Mouse (Mus musculus) spleen, adult 2 months (tissue): ENCODE measurements around the gene Mymk. TPM values are rescaled to one million over a fixed set of nuclear protein-coding genes. Genes with fewer than 3 reads are reported as not detected.

Experiments used
- DNase-seq, 2 experiments: peaks; one replicate each; pipeline versions ENCODE4 v3.0.0 to v3.0.0-alpha.2; 2012 to 2021; ENCODE audit warnings: low spot score in 2 of 2, low read depth in 1 of 2
- H3K27ac ChIP-seq: fragments of 200-500 bp; 2 replicates; pipeline ENCODE4 v1.5.1; 2012; ENCODE audit warnings: low read length, inconsistent platforms; ENCODE audit not compliant: insufficient read depth
- H3K27me3 ChIP-seq: fragments of 200-500 bp; 2 replicates; pipeline ENCODE4 v1.6.1; 2012; ENCODE audit warnings: mild to moderate bottlenecking, moderate library complexity, low read length, inconsistent platforms; ENCODE audit not compliant: control insufficient read depth, insufficient read depth
- H3K36me3 ChIP-seq: fragments of 200-500 bp; 2 replicates; pipeline ENCODE4 v1.6.1; 2012; ENCODE audit warnings: mild to moderate bottlenecking, low read length, inconsistent platforms; ENCODE audit not compliant: control insufficient read depth, insufficient read depth
- H3K4me1 ChIP-seq: fragments of 200-500 bp; 2 replicates; pipeline ENCODE4 v1.6.1; 2011; ENCODE audit warnings: inconsistent platforms; ENCODE audit not compliant: control insufficient read depth, insufficient read depth, insufficient read length
- H3K4me3 ChIP-seq: fragments of 200-500 bp; 2 replicates; pipeline ENCODE4 v1.5.1; 2011; ENCODE audit warnings: mild to moderate bottlenecking, inconsistent platforms; ENCODE audit not compliant: insufficient read depth, insufficient read length; ENCODE audit errors: extremely low read depth
- CTCF ChIP-seq: fragments of 200-500 bp; IDR thresholded peaks from 2 replicates; pipeline ENCODE4 v1.5.1; 2011; ENCODE audit warnings: mild to moderate bottlenecking, inconsistent platforms; ENCODE audit not compliant: insufficient read depth, insufficient read length, insufficient replicate concordance; ENCODE audit errors: extremely low read depth
- POLR2A ChIP-seq: fragments of 200-500 bp; IDR thresholded peaks from 2 replicates; pipeline ENCODE4 v1.6.1; 2011; ENCODE audit warnings: low read depth, low read length, inconsistent platforms
- WGBS: fragments of 180-500 bp; shearing (Covaris S2); methylation state at CpG from one replicate; pipeline ENCODE4 v1.1.7; 2018; 5-methylcytosine and 5-hydroxymethylcytosine counted together
- polyA plus RNA-seq: library from polyadenylated mRNA; depleted of rRNA; stranded (reverse); fragments of >200 nt; gene quantifications from 2 replicates; pipeline ENCODE4 v1.2.3, GENCODE M21; 2012; rRNA removed

The Mymk gene
- 0.47 and 0.67 TPM in 2 replicates for polyA plus RNA-seq

- TF ChIP-seq POLR2A: no peak
- no peak for TF ChIP-seq CTCF
- H3K36me3 ChIP-seq: no peaks in the 10 kb centered on the region
- no peak for DNase-seq
- H3K27ac ChIP-seq: no peak within 1 kb of the TSS
- no peaks in the 10 kb centered on the region for H3K27me3 ChIP-seq
- H3K4me1 ChIP-seq: no peaks in the 10 kb centered on the region
- 71% methylated on average over 2 of the region's 2 CpGs for WGBS
- H3K4me3 ChIP-seq: no peak within 1 kb of the TSS
These were observed at the start of gene Mymk for GRCm38 (mm10) chr2:27071978-27072377. Gene Mymk (minus strand): TSS chr2:27072179.

- no peaks in the 10 kb centered on the region for H3K27me3 ChIP-seq
- H3K36me3 ChIP-seq: no peaks in the 10 kb centered on the region
- peaks cover 20% of the 10 kb centered on the region for H3K4me1 ChIP-seq
- no peak overlapping the region for H3K27ac ChIP-seq
- H3K4me3 ChIP-seq: no peak overlapping the region
- no peak for DNase-seq
- TF ChIP-seq POLR2A: no peak
- no peak for TF ChIP-seq CTCF
- 64% methylated on average over 8 of the region's 8 CpGs for WGBS
These were observed 48.3 kb upstream of the Mymk start for GRCm38 (mm10) chr2:27120241-27120641.

- DNase-seq: no peak
- no peaks in the 10 kb centered on the region for H3K27me3 ChIP-seq
- H3K4me1 ChIP-seq: peaks cover 20% of the 10 kb centered on the region
- no peak overlapping the region for H3K27ac ChIP-seq
- 90% methylated on average over 2 of the region's 2 CpGs for WGBS
- H3K4me3 ChIP-seq: no peak overlapping the region
- H3K36me3 ChIP-seq: no peaks in the 10 kb centered on the region
- no peak for TF ChIP-seq POLR2A
- TF ChIP-seq CTCF: no peak
These were observed 47.8 kb upstream of the Mymk start for GRCm38 (mm10) chr2:27119766-27120165.

- DNase-seq: no peak
- H3K4me3 ChIP-seq: no peak overlapping the region
- no peak overlapping the region for H3K27ac ChIP-seq
- H3K36me3 ChIP-seq: no peaks in the 10 kb centered on the region
- WGBS: 85% methylated on average over 4 of the region's 4 CpGs
- no peak for TF ChIP-seq POLR2A
- no peak for TF ChIP-seq CTCF
- no peaks in the 10 kb centered on the region for H3K27me3 ChIP-seq
- H3K4me1 ChIP-seq: peaks cover 20% of the 10 kb centered on the region
These were observed 46.5 kb upstream of the Mymk start for GRCm38 (mm10) chr2:27118452-27118851.

GRCm38 (mm10) chr2:27114169-27114568 lies 42.2 kb upstream of the Mymk start:
- TF ChIP-seq CTCF (no peak), POLR2A (no peak)
- no peak for DNase-seq
- H3K27me3 ChIP-seq: no peaks in the 10 kb centered on the region
- no peak overlapping the region for H3K27ac ChIP-seq
- no peaks in the 10 kb centered on the region for H3K4me1 ChIP-seq
- H3K4me3 ChIP-seq: no peak overlapping the region
- H3K36me3 ChIP-seq: no peaks in the 10 kb centered on the region
- 87% methylated on average over 10 of the region's 10 CpGs for WGBS

- no peak for TF ChIP-seq CTCF
- no peak for TF ChIP-seq POLR2A
- Histone ChIP-seq H3K27ac (no peak overlapping the region), H3K4me1 (no peaks in the 10 kb centered on the region), H3K27me3 (no peaks in the 10 kb centered on the region), H3K36me3 (no peaks in the 10 kb centered on the region), H3K4me3 (no peak overlapping the region)
- WGBS: 71% methylated on average over 20 of the region's 20 CpGs
- DNase-seq: no peak
These were observed 40.6 kb upstream of the Mymk start for GRCm38 (mm10) chr2:27112585-27112984.

GRCm38 (mm10) chr2:27109052-27109451 lies 37.1 kb upstream of the Mymk start:
- Histone ChIP-seq H3K36me3 (no peaks in the 10 kb centered on the region), H3K4me3 (no peak overlapping the region), H3K4me1 (no peaks in the 10 kb centered on the region), H3K27ac (no peak overlapping the region), H3K27me3 (no peaks in the 10 kb centered on the region)
- DNase-seq: no peak
- WGBS: 89% methylated on average over 5 of the region's 5 CpGs
- TF ChIP-seq POLR2A: no peak
- TF ChIP-seq CTCF: no peak
